Mouse (Mus musculus): ENCODE data around the gene Cbx5. TPM values are rescaled to one million over a fixed set of nuclear protein-coding genes. Genes with fewer than 3 reads are reported as not detected.

Gene Cbx5
- polyA plus RNA-seq, 1 experiment, result 34.2 TPM

GRCm38 (mm10) chr15:103144176-103144575, 95.4 kb downstream of the Cbx5 start:
- Histone ChIP-seq H3K4me3 (ENCODE audit: control insufficient read depth, insufficient read depth, low read length) (no peak overlapping the region), H3K4me1 (replicated peaks; ENCODE audit: control insufficient read depth, insufficient read depth, low read length) (no peaks in the 10 kb centered on the region), H3K36me3 (ENCODE audit: control insufficient read depth, insufficient read depth, low read length) (no peaks in the 10 kb centered on the region), H3K27me3 (ENCODE audit: control insufficient read depth, insufficient read depth, low read length) (peaks cover 13% of the 10 kb centered on the region), H3K27ac (ENCODE audit: control insufficient read depth, insufficient read depth, low read length) (no peak overlapping the region)
- TF ChIP-seq POLR2A (IDR thresholded peaks at IDR 0.05; ENCODE audit: control insufficient read depth, extremely low read depth, insufficient read depth, low read length, poor library complexity), result no peak
- TF ChIP-seq CTCF (IDR thresholded peaks at IDR 0.05; ENCODE audit: borderline replicate concordance, control insufficient read depth, extremely low read depth, insufficient read depth, low read length, poor library complexity), result no peak
- DNase-seq, result no peak
- WGBS, result 56% methylated on average over 3 of the region's 3 CpGs

Other genes starting within 250 kb of the Cbx5 start
- 0.07 and 0.08 TPM in 2 replicates for gene Hoxc8, start 249.2 kb downstream of the Cbx5 start, polyA plus RNA-seq (2012; rRNA removed)
- gene Hoxc6, start 241.6 kb downstream of the Cbx5 start, polyA plus RNA-seq (2012; rRNA removed), result 0.23 and 0.43 TPM in 2 replicates
- 0.19 and 0.22 TPM in 2 replicates for gene Hoxc4, start 220.9 kb downstream of the Cbx5 start, polyA plus RNA-seq (2012; rRNA removed)
- 24.2 and 25.1 TPM in 2 replicates for gene Smug1, start 72.7 kb downstream of the Cbx5 start, polyA plus RNA-seq (2012; rRNA removed)
- 155 and 178 TPM in 2 replicates for gene Hnrnpa1, start 616 bp upstream of the Cbx5 start, polyA plus RNA-seq (2012; rRNA removed)
- 4.9 and 7.3 TPM in 2 replicates for gene Nfe2, start 18.6 kb upstream of the Cbx5 start, polyA plus RNA-seq (2012; rRNA removed)
- gene Copz1, start 32.9 kb upstream of the Cbx5 start, polyA plus RNA-seq (2012; rRNA removed), result 106 and 124 TPM in 2 replicates
- gene Gpr84, start 70.8 kb upstream of the Cbx5 start, polyA plus RNA-seq (2012; rRNA removed), result 0.28 and 0.45 TPM in 2 replicates
- gene Zfp385a, start 100.3 kb upstream of the Cbx5 start, polyA plus RNA-seq (2012; rRNA removed), result 18.6 and 20.7 TPM in 2 replicates
- 20.2 and 20.7 TPM in 2 replicates for gene Itga5, start 126.9 kb upstream of the Cbx5 start, polyA plus RNA-seq (2012; rRNA removed)
- gene Gtsf1, start 190.7 kb upstream of the Cbx5 start, polyA plus RNA-seq (2012; rRNA removed), result not detected in 2 replicates
- not detected in 2 replicates for gene Gtsf2, start 208.7 kb upstream of the Cbx5 start, polyA plus RNA-seq (2012; rRNA removed)
- 100 and 101 TPM in 2 replicates for gene Nckap1l, start 214.0 kb upstream of the Cbx5 start, polyA plus RNA-seq (2012; rRNA removed)